Mouse (Mus musculus) limb, embryonic 14.5 days (tissue): Measurements from ENCODE around the gene Tmc8. TPM values are rescaled to one million over a fixed set of nuclear protein-coding genes. Genes with fewer than 3 reads are reported as not detected.

Experiments used
- ATAC-seq: fragments of 200-750 bp; cut with Nextera tagmentation; 2 replicates; pipeline ENCODE4 v1.8.0; 2017; ENCODE audit warnings: low read depth, moderate number of reproducible peaks, moderate TSS enrichment; ENCODE audit not compliant: low FRiP score
- DNase-seq: peaks from one replicate; pipeline ENCODE4 v3.0.0-alpha.2; 2015; ENCODE audit warnings: low spot score
- H3K27ac ChIP-seq: fragments of 300-500 bp; sonication (generic); replicated peaks from 2 replicates; pipeline ENCODE4 v1.5.1; 2014; ENCODE audit warnings: low read depth, mild to moderate bottlenecking, low read length, moderate library complexity, mixed read lengths
- H3K27me3 ChIP-seq: fragments of 300-500 bp; sonication (generic); 2 replicates; pipeline ENCODE4 v1.6.1; 2014; ENCODE audit warnings: low read length, mixed read lengths; ENCODE audit not compliant: control insufficient read depth, insufficient read depth
- H3K36me3 ChIP-seq: fragments of 300-500 bp; sonication (generic); 2 replicates; pipeline ENCODE4 v1.6.1; 2014; ENCODE audit warnings: mild to moderate bottlenecking, low read length, moderate library complexity, mixed read lengths; ENCODE audit not compliant: control insufficient read depth, insufficient read depth
- H3K4me1 ChIP-seq: fragments of 300-500 bp; sonication (generic); 2 replicates; pipeline ENCODE4 v1.6.1; 2014; ENCODE audit warnings: antibody characterized with exemption, low read length, mixed read lengths; ENCODE audit not compliant: control insufficient read depth, insufficient read depth
- H3K4me2 ChIP-seq: fragments of 300-500 bp; sonication (generic); replicated peaks from 2 replicates; pipeline ENCODE4 v1.6.1; 2014; ENCODE audit warnings: low read depth, mild to moderate bottlenecking, low read length, moderate library complexity; ENCODE audit not compliant: severe bottlenecking
- H3K4me3 ChIP-seq: fragments of 300-500 bp; sonication (generic); replicated peaks from 2 replicates; pipeline ENCODE4 v1.5.1; 2014; ENCODE audit warnings: low read length
- H3K9ac ChIP-seq: fragments of 300-500 bp; sonication (generic); 2 replicates; pipeline ENCODE4 v1.6.1; 2014; ENCODE audit warnings: mild to moderate bottlenecking, low read depth, low read length, moderate library complexity; ENCODE audit not compliant: severe bottlenecking
- H3K9me3 ChIP-seq: fragments of 300-500 bp; sonication (generic); 2 replicates; pipeline ENCODE4 v1.6.1; 2016; ENCODE audit warnings: low read length; ENCODE audit not compliant: control insufficient read depth
- POLR2A ChIP-seq: fragments of 200-500 bp; IDR thresholded peaks from 2 replicates; pipeline ENCODE4 v1.8.0; 2012; ENCODE audit warnings: inconsistent platforms, mild to moderate bottlenecking, moderate library complexity, borderline replicate concordance; ENCODE audit not compliant: insufficient read depth, insufficient read length; ENCODE audit errors: extremely low read depth
- WGBS: fragments of 180-500 bp; shearing (Covaris S2); extraction: QIAGEN DNeasy Blood & Tissue Kit; methylation state at CpG from one replicate; pipeline ENCODE4 v1.1.7; 2014; 5-methylcytosine and 5-hydroxymethylcytosine counted together
- polyA plus RNA-seq, 2 experiments: library from polyadenylated mRNA; depleted of rRNA in 1 of 2; stranded (reverse) in 1 of 2; unstranded in 1 of 2; fragments of >200 nt; fragmentation: Nextera tagmentation in 1 of 2; extraction: Ambion mirVana in 1 of 2; gene quantifications; 2 replicates each; pipeline versions ENCODE4 v1.2.1 to v1.2.3; 2012 to 2014

The Tmc8 gene
- polyA plus RNA-seq, 2 experiments, result 1.1 to 3.1 TPM

- DNase-seq, result peak; percentile 62
- TF ChIP-seq POLR2A, result no peak
- 7% methylated on average over 14 of the region's 14 CpGs for WGBS
- no peak overlapping the region for H3K9ac ChIP-seq
- peak overlapping the region; percentile 28; the same call in 1 of the 2 replicates for H3K4me2 ChIP-seq
- H3K36me3 ChIP-seq, result no peaks in the 10 kb centered on the region
- peak; percentile 16; the same call in 1 of the 2 replicates for ATAC-seq
- H3K4me3 ChIP-seq, result no peak overlapping the region
- no peaks in the 10 kb centered on the region for H3K27me3 ChIP-seq
- H3K9me3 ChIP-seq, result no peaks in the 10 kb centered on the region
- no peak overlapping the region for H3K27ac ChIP-seq
- H3K4me1 ChIP-seq, result peaks cover 11% of the 10 kb centered on the region
These were observed 8.4 kb downstream of the Tmc8 start for GRCm38 (mm10) chr11:117790286-117790685.

GRCm38 (mm10) chr11:117790703-117791440, 9.0 kb downstream of the Tmc8 start:
- H3K4me3 ChIP-seq, result no peak overlapping the region
- no peak for TF ChIP-seq POLR2A

DNA sequence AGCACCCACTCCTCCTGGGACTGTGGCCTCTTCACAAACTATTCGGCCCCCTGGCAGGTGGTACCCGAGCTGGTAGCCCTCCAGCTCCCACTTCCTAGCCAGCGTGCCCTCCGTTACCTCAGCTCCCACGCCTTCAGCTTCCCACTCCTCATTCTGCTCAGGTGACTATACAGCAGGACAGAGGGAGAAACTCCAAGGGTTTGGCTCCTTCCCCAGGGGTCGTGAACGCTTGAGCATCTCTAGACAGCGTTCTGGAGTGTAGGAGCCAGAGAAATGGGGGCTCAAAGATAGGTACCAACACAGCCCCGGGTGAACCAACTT, 9.5 kb downstream of the Tmc8 start:
- no peak overlapping the region for H3K9ac ChIP-seq
- H3K4me2 ChIP-seq, result no peak overlapping the region
- H3K4me1 ChIP-seq, result peaks cover 11% of the 10 kb centered on the region
- 88% methylated on average over 9 of the region's 9 CpGs for WGBS
- H3K4me3 ChIP-seq, result no peak overlapping the region
- no peaks in the 10 kb centered on the region for H3K36me3 ChIP-seq
- no peaks in the 10 kb centered on the region for H3K27me3 ChIP-seq
- H3K9me3 ChIP-seq, result no peaks in the 10 kb centered on the region
- no peak overlapping the region for H3K27ac ChIP-seq
- ATAC-seq, result no peak
- no peak for TF ChIP-seq POLR2A
- DNase-seq, result no peak

More at GRCm38 (mm10) chr11:117790703-117791440, 9.0 kb downstream of the Tmc8 start:
- Histone ChIP-seq H3K9me3 (no peaks in the 10 kb centered on the region), H3K27me3 (no peaks in the 10 kb centered on the region), H3K9ac (no peak overlapping the region), H3K36me3 (no peaks in the 10 kb centered on the region), H3K4me1 (peaks cover 11% of the 10 kb centered on the region), H3K4me2 (peak overlapping the region; percentile 28; the same call in 1 of the 2 replicates), H3K27ac (no peak overlapping the region)
- 0 out of 2 replicates have a peak, but pooled peaks have one; percentile 11 for ATAC-seq
- 30% methylated on average over 23 of the region's 23 CpGs for whole genome bisulfite sequencing
- no peak for DNase-seq

DNA sequence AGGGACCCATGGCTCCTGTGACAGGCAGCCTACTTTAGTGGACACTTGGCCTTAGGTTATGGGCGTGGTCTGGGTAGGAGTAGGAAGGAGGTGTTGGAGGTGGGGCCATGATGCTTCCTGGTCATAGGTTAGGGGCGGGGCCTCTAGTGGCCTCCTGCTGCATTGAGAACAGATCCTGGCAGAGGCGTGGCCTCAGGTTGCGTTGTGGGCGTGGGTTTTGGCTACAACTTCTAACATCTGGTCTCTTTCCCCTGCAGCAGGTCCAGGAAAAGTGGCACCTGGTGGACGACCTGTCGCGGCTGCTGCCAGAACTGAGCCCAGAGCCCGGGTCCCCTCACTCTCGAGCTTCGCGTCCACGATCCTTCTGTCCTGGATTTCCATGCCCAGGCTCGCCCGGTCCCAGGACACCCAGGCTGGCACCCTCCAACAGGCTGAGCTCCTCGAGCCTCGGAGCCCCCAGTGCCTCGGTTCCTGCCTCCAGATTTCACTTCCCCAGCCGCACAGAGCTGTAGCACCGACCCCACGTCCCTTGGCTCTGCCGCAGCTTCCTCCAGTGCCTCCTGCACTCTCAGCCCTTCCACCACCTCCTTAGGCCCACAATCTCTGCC, 10.5 kb downstream of the Tmc8 start:
- H3K9ac ChIP-seq, result peak overlapping the region; percentile 18; the same call in 1 of the 2 replicates
- DNase-seq, result peak; percentile 52

DNA sequence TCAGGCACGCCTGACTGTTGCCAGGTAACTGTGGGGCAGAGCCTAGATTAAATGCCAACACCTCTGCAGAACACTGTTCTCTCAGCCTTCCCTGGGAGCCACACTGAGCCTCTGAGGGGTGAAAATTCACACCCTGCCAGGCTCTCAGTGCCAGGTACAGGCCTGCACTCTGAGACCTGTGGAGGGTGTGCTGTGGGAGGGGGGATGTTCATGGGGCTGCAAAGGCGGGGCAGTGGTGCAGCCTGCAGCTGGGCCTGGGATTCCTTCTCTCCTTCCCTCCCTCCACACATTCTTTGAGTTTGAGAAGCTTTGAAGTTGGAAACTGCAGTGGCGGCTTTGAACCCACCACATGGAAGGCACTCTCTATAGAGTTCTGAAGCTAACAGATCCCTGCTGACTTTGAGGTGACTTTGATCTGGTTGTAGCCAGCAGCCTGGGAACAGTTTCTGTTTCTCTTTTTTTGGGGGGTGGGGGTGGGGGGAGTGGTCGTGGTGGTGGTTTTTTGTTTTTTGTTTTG, 12.2 kb downstream of the Tmc8 start:
- no peak for TF ChIP-seq POLR2A
- H3K9me3 ChIP-seq, result no peaks in the 10 kb centered on the region
- DNase-seq, result no peak
- H3K9ac ChIP-seq, result no peak overlapping the region
- no peak overlapping the region for H3K4me2 ChIP-seq
- no peak overlapping the region for H3K4me3 ChIP-seq
- no peaks in the 10 kb centered on the region for H3K36me3 ChIP-seq
- peaks cover 11% of the 10 kb centered on the region for H3K4me1 ChIP-seq
- no peak overlapping the region for H3K27ac ChIP-seq
- 43% methylated on average over 4 of the region's 4 CpGs for WGBS
- no peak for ATAC-seq
- no peaks in the 10 kb centered on the region for H3K27me3 ChIP-seq

More for the DNA sequence above, 10.5 kb downstream of the Tmc8 start:
- no peaks in the 10 kb centered on the region for H3K27me3 ChIP-seq
- H3K4me2 ChIP-seq, result peak overlapping the region; percentile 36
- ATAC-seq, result peak; percentile 28; the same call in 1 of the 2 replicates
- TF ChIP-seq POLR2A, result no peak
- no peak overlapping the region for H3K27ac ChIP-seq
- H3K4me3 ChIP-seq, result no peak overlapping the region
- H3K36me3 ChIP-seq, result no peaks in the 10 kb centered on the region
- H3K4me1 ChIP-seq, result peaks cover 11% of the 10 kb centered on the region
- 6% methylated on average over 20 of the region's 22 CpGs for WGBS
- no peaks in the 10 kb centered on the region for H3K9me3 ChIP-seq
